Mouse (Mus musculus): ENCODE results near the gene Dpyd. TPM values are rescaled to one million over a fixed set of nuclear protein-coding genes. Genes with fewer than 3 reads are reported as not detected.

Dpyd gene
- polyA plus RNA-seq (2012; rRNA removed) (1.0 and 1.6 TPM in 2 replicates), polyA plus RNA-seq (2014; fragmentation: Nextera tagmentation; extraction: Ambion mirVana) (2.4 and 3.1 TPM in 2 replicates)

- ATAC-seq (ENCODE audit: insufficient read depth) = peak; percentile 91
- Histone ChIP-seq H3K4me1 (replicated peaks; ENCODE audit: control insufficient read depth in 2 of 2, insufficient read depth in 2 of 2, low read length in 1 of 2) (no peaks in the 10 kb centered on the region; a peak in 1 of 4 replicates), H3K4me2 (ENCODE audit: low read depth) (peak within 1 kb of the TSS; percentile 38), H3K9me3 (ENCODE audit: control insufficient read depth, low read length) (no peaks in the 10 kb centered on the region), H3K9ac (replicated peaks) (no peak within 1 kb of the TSS), H3K4me3 (ENCODE audit: insufficient read depth in 1 of 2, low read depth in 2 of 2, low read length in 2 of 2) (peak within 1 kb of the TSS; percentile 53 to 55), H3K36me3 (replicated peaks; ENCODE audit: control insufficient read depth, insufficient read depth, low read depth) (no peaks in the 10 kb centered on the region), H3K27ac (no peak within 1 kb of the TSS), H3K27me3 (ENCODE audit: control insufficient read depth, insufficient read depth, low read length) (no peaks in the 10 kb centered on the region)
- peak; percentile 12 to 33 (median 17) for DNase-seq (ENCODE audit: low read depth in 3 of 3, low spot score in 3 of 3)
- TF ChIP-seq EP300 (IDR thresholded peaks at IDR 0.05; ENCODE audit: low read depth) = no peak
- no peak for TF ChIP-seq CTCF (IDR thresholded peaks at IDR 0.05; ENCODE audit: low read depth)
- WGBS (ENCODE audit: insufficient replicate concordance) = 5% methylated on average over 16 of the region's 19 CpGs
Measured at GRCm38 (mm10) chr3:118561554-118562310, at the start of gene Dpyd. Gene Dpyd (plus strand): TSS chr3:118562129.

GRCm38 (mm10) chr3:118537676-118538075, 24.3 kb upstream of the Dpyd start:
- H3K27ac ChIP-seq = no peak overlapping the region
- no peak overlapping the region for H3K9ac ChIP-seq (replicated peaks)
- 33% methylated on average over 2 of the region's 2 CpGs for WGBS (ENCODE audit: insufficient replicate concordance)
- no peak overlapping the region for H3K4me2 ChIP-seq (ENCODE audit: low read depth)
- H3K4me1 ChIP-seq (replicated peaks; ENCODE audit: control insufficient read depth in 2 of 2, insufficient read depth in 2 of 2, low read length in 1 of 2) = no peaks in the 10 kb centered on the region
- DNase-seq (ENCODE audit: low read depth in 3 of 3, low spot score in 3 of 3) (no peak), ATAC-seq (ENCODE audit: insufficient read depth) (no peak)
- H3K9me3 ChIP-seq (ENCODE audit: control insufficient read depth, low read length) = no peaks in the 10 kb centered on the region
- no peaks in the 10 kb centered on the region for H3K36me3 ChIP-seq (replicated peaks; ENCODE audit: control insufficient read depth, insufficient read depth, low read depth)
- no peak for TF ChIP-seq CTCF (IDR thresholded peaks at IDR 0.05; ENCODE audit: low read depth)
- TF ChIP-seq EP300 (IDR thresholded peaks at IDR 0.05; ENCODE audit: low read depth) = no peak
- H3K4me3 ChIP-seq (ENCODE audit: insufficient read depth in 1 of 2, low read depth in 2 of 2, low read length in 2 of 2) = no peak overlapping the region
- H3K27me3 ChIP-seq (ENCODE audit: control insufficient read depth, insufficient read depth, low read length) = no peaks in the 10 kb centered on the region

- no peak overlapping the region for H3K4me3 ChIP-seq (ENCODE audit: insufficient read depth in 1 of 2, low read depth in 2 of 2, low read length in 2 of 2)
- H3K27me3 ChIP-seq (ENCODE audit: control insufficient read depth, insufficient read depth, low read length) = no peaks in the 10 kb centered on the region
- no peaks in the 10 kb centered on the region for H3K4me1 ChIP-seq (replicated peaks; ENCODE audit: control insufficient read depth in 2 of 2, insufficient read depth in 2 of 2, low read length in 1 of 2)
- no peak overlapping the region for H3K9ac ChIP-seq (replicated peaks)
- ATAC-seq (ENCODE audit: insufficient read depth) = no peak
- WGBS (ENCODE audit: insufficient replicate concordance) = 54% methylated on average over 6 of the region's 6 CpGs
- no peaks in the 10 kb centered on the region for H3K9me3 ChIP-seq (ENCODE audit: control insufficient read depth, low read length)
- no peaks in the 10 kb centered on the region for H3K36me3 ChIP-seq (replicated peaks; ENCODE audit: control insufficient read depth, insufficient read depth, low read depth)
- no peak overlapping the region for H3K4me2 ChIP-seq (ENCODE audit: low read depth)
- TF ChIP-seq CTCF (IDR thresholded peaks at IDR 0.05; ENCODE audit: low read depth) (no peak), EP300 (IDR thresholded peaks at IDR 0.05; ENCODE audit: low read depth) (no peak)
- H3K27ac ChIP-seq = no peak overlapping the region
- DNase-seq (ENCODE audit: low read depth in 3 of 3, low spot score in 3 of 3) = no peak
Measured at GRCm38 (mm10) chr3:118541766-118542165, 20.2 kb upstream of the Dpyd start.

GRCm38 (mm10) chr3:118547551-118548210, 14.2 kb upstream of the Dpyd start:
- no peaks in the 10 kb centered on the region for H3K36me3 ChIP-seq (replicated peaks; ENCODE audit: control insufficient read depth, insufficient read depth, low read depth)
- no peak overlapping the region for H3K4me3 ChIP-seq (ENCODE audit: insufficient read depth in 1 of 2, low read depth in 2 of 2, low read length in 2 of 2)
- no peak for ATAC-seq (ENCODE audit: insufficient read depth)
- no peak overlapping the region for H3K9ac ChIP-seq (replicated peaks)
- no peaks in the 10 kb centered on the region for H3K4me1 ChIP-seq (replicated peaks; ENCODE audit: control insufficient read depth in 2 of 2, insufficient read depth in 2 of 2, low read length in 1 of 2)
- H3K9me3 ChIP-seq (ENCODE audit: control insufficient read depth, low read length) = no peaks in the 10 kb centered on the region
- DNase-seq (ENCODE audit: low read depth in 3 of 3, low spot score in 3 of 3) = no peak
- H3K27me3 ChIP-seq (ENCODE audit: control insufficient read depth, insufficient read depth, low read length) = no peaks in the 10 kb centered on the region
- TF ChIP-seq EP300 (IDR thresholded peaks at IDR 0.05; ENCODE audit: low read depth) = no peak
- no peak for TF ChIP-seq CTCF (IDR thresholded peaks at IDR 0.05; ENCODE audit: low read depth)
- H3K27ac ChIP-seq = no peak overlapping the region
- no peak overlapping the region for H3K4me2 ChIP-seq (ENCODE audit: low read depth)
- 60% methylated on average over 4 of the region's 4 CpGs for WGBS (ENCODE audit: insufficient replicate concordance)

GRCm38 (mm10) chr3:118557605-118558004, 4.3 kb upstream of the Dpyd start:
- H3K36me3 ChIP-seq (replicated peaks; ENCODE audit: control insufficient read depth, insufficient read depth, low read depth) = no peaks in the 10 kb centered on the region
- no peak for TF ChIP-seq CTCF (IDR thresholded peaks at IDR 0.05; ENCODE audit: low read depth)
- TF ChIP-seq EP300 (IDR thresholded peaks at IDR 0.05; ENCODE audit: low read depth) = no peak
- no peak overlapping the region for H3K4me3 ChIP-seq (ENCODE audit: insufficient read depth in 1 of 2, low read depth in 2 of 2, low read length in 2 of 2)
- H3K9ac ChIP-seq (replicated peaks) = no peak overlapping the region
- no peak overlapping the region for H3K4me2 ChIP-seq (ENCODE audit: low read depth)
- WGBS (ENCODE audit: insufficient replicate concordance) = 44% methylated on average over 1 of the region's 1 CpGs
- H3K27me3 ChIP-seq (ENCODE audit: control insufficient read depth, insufficient read depth, low read length) = no peaks in the 10 kb centered on the region
- H3K9me3 ChIP-seq (ENCODE audit: control insufficient read depth, low read length) = no peaks in the 10 kb centered on the region
- DNase-seq (ENCODE audit: low read depth in 3 of 3, low spot score in 3 of 3) = no peak
- no peaks in the 10 kb centered on the region; a peak in 1 of 4 replicates for H3K4me1 ChIP-seq (replicated peaks; ENCODE audit: control insufficient read depth in 2 of 2, insufficient read depth in 2 of 2, low read length in 1 of 2)
- H3K27ac ChIP-seq = no peak overlapping the region
- ATAC-seq (ENCODE audit: insufficient read depth) = no peak
